Mouse (Mus musculus) bone marrow macrophage, adult 2 months (primary cell): ENCODE data around the gene Tchh.

ENCODE experiments used
- CTCF ChIP-seq: IDR thresholded peaks from 2 replicates; pipeline ENCODE4 v1.5.1; 2012; ENCODE audit warnings: low read depth, mild to moderate bottlenecking, low read length, moderate library complexity
- POLR2A ChIP-seq: IDR thresholded peaks from 2 replicates; pipeline ENCODE4 v1.6.1; 2012; ENCODE audit warnings: mild to moderate bottlenecking, low read depth, low read length, borderline replicate concordance

- TF ChIP-seq CTCF: no peak
- TF ChIP-seq POLR2A: no peak
These were observed 27.5 kb downstream of the Tchh start for GRCm38 (mm10) chr3:93469629-93470028.
